Mouse (Mus musculus) kidney, postnatal 10 days (tissue): Measurements from ENCODE around the gene Bsdc1.

Experiments
- DNase-seq: peaks from one replicate; pipeline ENCODE4 v3.0.0; 2021; ENCODE audit warnings: mixed read lengths

Bsdc1 gene

GRCm38 (mm10) chr4:129490972-129491880 lies 29.8 kb downstream of the Bsdc1 start, which contains the start of the genes Tssk3 and Fam229a:
Tssk3 (minus strand) TSS chr4:129491022.
Fam229a (plus strand) TSS chr4:129491190.
- peak; percentile 72 for DNase-seq

GRCm38 (mm10) chr4:129494681-129495080 lies 33.3 kb downstream of the Bsdc1 start:
- DNase-seq: peak; percentile 51

GRCm38 (mm10) chr4:129495672-129496562 lies 34.5 kb downstream of the Bsdc1 start:
- peak; percentile 30 for DNase-seq

GRCm38 (mm10) chr4:129496631-129497030 lies 35.2 kb downstream of the Bsdc1 start:
- DNase-seq: peak; percentile 81

- DNase-seq: peak; percentile 48
Measured at GRCm38 (mm10) chr4:129498941-129499340, 37.6 kb downstream of the Bsdc1 start.

- no peak for DNase-seq
Measured at GRCm38 (mm10) chr4:129500017-129500416, 38.6 kb downstream of the Bsdc1 start.

- peak; percentile 96 for DNase-seq
Measured at GRCm38 (mm10) chr4:129500607-129501566, 39.5 kb downstream of the Bsdc1 start.

GRCm38 (mm10) chr4:129502327-129502888 lies 41.0 kb downstream of the Bsdc1 start:
- peak; percentile 38 for DNase-seq

GRCm38 (mm10) chr4:129502901-129503444 lies 41.6 kb downstream of the Bsdc1 start:
- peak; percentile 38 for DNase-seq

- DNase-seq: no peak
Measured at GRCm38 (mm10) chr4:129505511-129505910, 44.1 kb downstream of the Bsdc1 start.

- no peak for DNase-seq
Measured at GRCm38 (mm10) chr4:129507434-129508236, 46.3 kb downstream of the Bsdc1 start.

GRCm38 (mm10) chr4:129508237-129508515 lies 46.8 kb downstream of the Bsdc1 start:
- no peak for DNase-seq

GRCm38 (mm10) chr4:129508834-129509600 lies 47.6 kb downstream of the Bsdc1 start:
- DNase-seq: peak; percentile 41

- DNase-seq: no peak
Measured at GRCm38 (mm10) chr4:129509650-129510049, 48.3 kb downstream of the Bsdc1 start.

- DNase-seq: no peak
Measured at GRCm38 (mm10) chr4:129510723-129511412, 49.5 kb downstream of the Bsdc1 start.

GRCm38 (mm10) chr4:129511413-129512096 lies 50.2 kb downstream of the Bsdc1 start:
- DNase-seq: no peak

- peak; percentile 95 for DNase-seq
Measured at GRCm38 (mm10) chr4:129513086-129513767, 51.8 kb downstream of the Bsdc1 start, which contains the start of gene Marcksl1. Marcksl1 (plus strand) TSS chr4:129513581.

- no peak for DNase-seq
Measured at GRCm38 (mm10) chr4:129513891-129514290, 52.5 kb downstream of the Bsdc1 start.
